Mouse (Mus musculus): ENCODE data around the gene Pck2.

- TF ChIP-seq POLR2A (IDR thresholded peaks at IDR 0.05; ENCODE audit: extremely low read depth, insufficient read depth, low read length) (peak; percentile 47; the same call in 1 of the 2 replicates), CTCF (IDR thresholded peaks at IDR 0.05; ENCODE audit: extremely low read depth, insufficient read depth, low read length) (no peak)
These were observed 48.7 kb upstream of the Pck2 start for GRCm38 (mm10) chr14:55491291-55491833.
